Mouse (Mus musculus): ENCODE data around the gene Fam104a. TPM values are rescaled to one million over a fixed set of nuclear protein-coding genes. Genes with fewer than 3 reads are reported as not detected.
A peak's percentile ranks its signal among the peaks of the same experiment; 100 is the strongest.

Fam104a gene
- polyA plus RNA-seq, 1 experiment = 20.3 TPM

DNA sequence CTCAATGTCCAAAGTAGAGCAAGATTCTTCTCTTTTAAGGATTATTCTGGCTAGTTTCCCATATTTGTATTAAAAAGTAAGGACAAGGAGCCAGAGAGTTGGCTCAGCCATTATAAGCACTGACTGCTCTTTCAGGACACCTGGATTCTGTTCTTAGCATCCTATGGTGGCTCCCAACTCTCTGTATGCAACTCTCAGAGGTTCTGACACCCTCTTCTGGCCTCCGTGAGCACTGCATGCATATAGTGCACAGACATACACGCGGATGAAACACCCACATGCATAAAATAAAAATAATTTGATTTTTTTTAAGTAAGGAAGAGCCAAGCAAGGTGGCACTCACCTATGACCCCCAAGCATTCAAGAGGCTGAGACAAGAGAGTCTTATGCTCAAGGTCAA lies 38.8 kb downstream of the Fam104a start:
- H3K27ac ChIP-seq (replicated peaks; ENCODE audit: low read depth, low read length) = no peak overlapping the region
- H3K4me3 ChIP-seq (ENCODE audit: insufficient read depth, low read depth, low read length) = no peak overlapping the region
- no peaks in the 10 kb centered on the region for H3K4me1 ChIP-seq (ENCODE audit: control insufficient read depth, insufficient read depth, insufficient read length, low read length)

DNA sequence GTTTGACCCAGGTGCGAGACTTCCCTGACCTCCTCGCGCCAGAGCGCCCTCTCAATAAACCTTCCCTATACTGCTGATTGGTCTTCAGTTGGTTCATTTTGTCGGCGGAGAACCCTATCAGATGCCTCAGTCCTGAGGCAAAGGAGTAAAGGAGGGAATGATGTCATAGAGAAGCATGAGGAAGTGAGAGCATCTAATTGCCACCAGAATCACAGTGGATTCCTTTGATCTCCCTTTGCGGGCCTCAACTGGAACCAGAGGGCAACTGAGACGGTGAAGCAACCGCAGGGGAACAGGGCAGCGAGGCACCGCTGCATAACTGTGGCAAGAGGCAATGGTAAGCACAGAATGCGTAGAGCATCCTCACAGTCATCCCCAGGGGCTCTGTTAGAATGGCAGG lies 45.3 kb downstream of the Fam104a start:
- no peaks in the 10 kb centered on the region; the same call in 1 of the 2 replicates for H3K4me1 ChIP-seq (ENCODE audit: control insufficient read depth, insufficient read depth, insufficient read length, low read length)
- H3K4me3 ChIP-seq (ENCODE audit: insufficient read depth, low read depth, low read length) = no peak overlapping the region
- no peak overlapping the region for H3K27ac ChIP-seq (replicated peaks; ENCODE audit: low read depth, low read length)

DNA sequence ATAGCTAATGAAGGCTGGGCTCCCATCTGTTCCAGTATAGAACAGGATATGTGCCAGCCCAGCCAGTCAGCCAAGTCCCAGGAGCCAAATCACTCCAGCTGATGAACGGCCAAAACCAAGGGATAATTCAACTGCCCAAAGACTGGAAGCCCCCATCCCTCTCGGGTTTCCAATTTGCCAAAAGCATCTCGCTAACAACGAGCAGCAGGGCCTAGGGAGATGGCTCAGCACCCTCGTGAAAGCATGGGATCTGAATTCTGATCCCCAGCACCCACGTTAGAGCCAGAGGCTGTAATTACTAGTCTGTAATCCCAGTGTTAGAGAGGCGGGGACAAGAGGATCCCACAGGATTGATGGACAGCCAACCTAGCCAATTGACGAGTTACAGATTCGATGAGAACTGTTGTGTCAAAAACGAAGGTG lies 49.2 kb downstream of the Fam104a start:
- H3K4me1 ChIP-seq (ENCODE audit: control insufficient read depth, insufficient read depth, insufficient read length, low read length) = no peaks in the 10 kb centered on the region; the same call in 1 of the 2 replicates
- H3K27ac ChIP-seq (replicated peaks; ENCODE audit: low read depth, low read length) = no peak overlapping the region
- H3K4me3 ChIP-seq (ENCODE audit: insufficient read depth, low read depth, low read length) = no peak overlapping the region

DNA sequence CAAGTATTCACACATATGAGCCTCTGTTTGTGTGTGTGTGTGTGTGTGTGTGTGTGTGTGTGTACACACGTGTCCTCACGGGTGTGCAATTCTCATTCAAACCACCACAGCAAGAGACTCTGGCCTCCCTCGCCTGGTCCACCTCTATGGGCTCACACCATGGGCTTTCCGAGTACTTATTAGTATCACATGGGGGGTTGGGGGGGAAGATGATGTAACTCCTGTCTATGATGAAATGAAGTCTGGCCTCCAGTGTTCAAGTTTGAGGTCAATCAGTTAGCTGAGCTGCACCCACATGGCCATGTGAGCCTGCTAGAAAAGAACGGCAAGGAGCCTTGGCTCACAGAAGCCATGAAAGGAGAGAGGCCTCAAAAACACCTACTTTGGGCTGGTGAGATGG lies 50.6 kb downstream of the Fam104a start:
- no peak overlapping the region for H3K27ac ChIP-seq (replicated peaks; ENCODE audit: low read depth, low read length)
- no peaks in the 10 kb centered on the region; the same call in 1 of the 2 replicates for H3K4me1 ChIP-seq (ENCODE audit: control insufficient read depth, insufficient read depth, insufficient read length, low read length)
- H3K4me3 ChIP-seq (ENCODE audit: insufficient read depth, low read depth, low read length) = no peak overlapping the region

DNA sequence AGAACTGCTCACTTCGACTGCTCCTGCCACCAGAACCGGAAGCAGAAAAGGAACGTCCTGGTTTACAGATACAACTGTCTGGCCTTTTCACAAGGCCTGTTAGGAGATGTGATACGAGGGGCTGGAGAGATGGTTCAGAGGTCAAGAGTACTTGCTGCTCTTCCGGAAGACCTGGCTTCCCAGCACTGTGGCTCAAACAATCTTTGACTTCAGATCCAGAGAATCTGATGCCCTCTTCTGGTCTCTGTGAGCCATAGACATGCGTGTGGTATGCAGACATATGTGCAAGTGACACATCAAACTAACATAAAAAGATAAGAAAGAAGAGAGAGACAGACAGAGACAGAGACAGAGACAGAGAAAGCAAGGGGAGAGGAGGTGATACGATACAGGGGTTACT lies 51.7 kb downstream of the Fam104a start:
- H3K4me1 ChIP-seq (ENCODE audit: control insufficient read depth, insufficient read depth, insufficient read length, low read length) = no peaks in the 10 kb centered on the region; the same call in 1 of the 2 replicates
- no peak overlapping the region for H3K4me3 ChIP-seq (ENCODE audit: insufficient read depth, low read depth, low read length)
- no peak overlapping the region for H3K27ac ChIP-seq (replicated peaks; ENCODE audit: low read depth, low read length)

DNA sequence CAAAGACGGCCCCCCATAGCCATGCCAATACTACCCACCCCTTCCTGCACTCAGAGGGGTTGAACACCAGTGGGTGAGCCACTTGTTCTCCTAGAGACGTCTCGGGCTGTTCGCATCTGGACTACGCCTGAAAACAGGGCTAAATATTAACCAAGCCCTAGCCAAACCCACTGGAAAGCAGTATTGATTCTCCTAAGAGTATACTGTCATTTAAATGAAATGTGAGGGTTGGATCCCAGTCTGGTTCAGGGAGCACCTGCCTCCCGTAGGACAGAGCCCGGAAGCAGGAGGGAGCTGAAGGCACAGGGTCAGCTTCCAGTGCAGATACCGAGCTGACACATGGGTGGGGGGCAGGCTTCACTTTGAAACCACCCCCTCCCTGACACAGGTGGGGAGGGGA lies 52.1 kb downstream of the Fam104a start:
- Histone ChIP-seq H3K4me3 (ENCODE audit: insufficient read depth, low read depth, low read length) (no peak overlapping the region), H3K27ac (replicated peaks; ENCODE audit: low read depth, low read length) (no peak overlapping the region), H3K4me1 (ENCODE audit: control insufficient read depth, insufficient read depth, insufficient read length, low read length) (no peaks in the 10 kb centered on the region; the same call in 1 of the 2 replicates)

DNA sequence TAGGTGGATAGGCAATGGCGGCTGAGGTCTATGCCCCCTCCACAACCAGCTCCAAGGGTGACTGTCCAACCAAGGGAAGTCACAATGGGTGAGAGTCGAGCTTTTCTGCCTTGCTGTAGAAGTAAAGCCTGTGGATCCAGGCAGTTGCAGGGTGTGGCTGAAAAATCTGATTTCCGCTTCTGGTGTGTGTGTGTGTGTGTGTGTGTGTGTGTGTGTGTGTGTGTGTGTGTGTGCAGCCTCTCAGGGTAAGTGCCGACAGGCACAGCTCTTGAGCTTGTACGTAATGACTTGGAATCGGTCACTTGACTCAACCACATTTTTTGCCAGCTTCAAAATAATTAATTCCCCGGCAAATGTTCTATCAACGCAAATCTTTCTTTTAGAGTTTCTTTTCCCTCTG lies 52.7 kb downstream of the Fam104a start:
- H3K4me3 ChIP-seq (ENCODE audit: insufficient read depth, low read depth, low read length) = no peak overlapping the region
- no peak overlapping the region for H3K27ac ChIP-seq (replicated peaks; ENCODE audit: low read depth, low read length)
- no peaks in the 10 kb centered on the region; the same call in 1 of the 2 replicates for H3K4me1 ChIP-seq (ENCODE audit: control insufficient read depth, insufficient read depth, insufficient read length, low read length)

DNA sequence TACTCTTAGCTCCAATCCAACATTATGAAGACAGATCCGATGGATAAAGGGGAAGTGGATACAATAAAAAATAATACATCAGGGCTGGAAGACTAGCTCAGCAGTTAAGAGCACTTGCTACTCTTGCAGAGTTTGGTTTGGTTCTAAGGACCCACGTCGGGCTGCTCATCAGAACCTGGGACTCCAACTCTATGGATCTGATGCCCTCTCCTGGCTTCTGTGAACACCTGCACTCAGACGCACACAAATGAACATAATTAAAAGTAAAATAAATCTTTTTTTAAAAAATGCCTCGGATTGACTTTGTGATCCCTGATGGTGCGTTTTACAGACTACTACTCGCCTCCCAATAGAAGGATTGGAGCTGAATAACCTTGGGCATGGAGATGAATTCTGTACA lies 53.3 kb downstream of the Fam104a start:
- no peak overlapping the region for H3K4me3 ChIP-seq (ENCODE audit: insufficient read depth, low read depth, low read length)
- no peaks in the 10 kb centered on the region; the same call in 1 of the 2 replicates for H3K4me1 ChIP-seq (ENCODE audit: control insufficient read depth, insufficient read depth, insufficient read length, low read length)

DNA sequence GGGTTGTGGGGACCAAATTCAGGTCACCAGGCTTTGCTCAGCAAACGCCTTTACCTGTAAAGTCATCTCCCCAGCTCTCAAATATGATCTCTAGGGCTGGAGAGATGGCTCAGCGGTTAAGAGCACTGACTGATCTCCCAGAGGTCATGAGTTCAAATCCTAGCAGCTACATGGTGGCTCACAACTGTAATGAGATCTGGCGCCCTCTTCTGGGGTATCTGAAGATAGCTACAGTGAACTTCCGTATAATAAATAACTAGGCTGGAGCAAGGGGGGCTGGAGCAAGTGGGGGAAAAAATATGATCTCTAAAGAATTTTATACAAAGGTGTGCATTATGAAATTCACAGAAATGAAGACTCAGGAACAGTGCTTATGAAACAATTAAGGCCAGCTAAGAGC lies 56.2 kb downstream of the Fam104a start:
- Histone ChIP-seq H3K4me3 (ENCODE audit: insufficient read depth, low read depth, low read length) (no peak overlapping the region), H3K4me1 (ENCODE audit: control insufficient read depth, insufficient read depth, insufficient read length, low read length) (no peaks in the 10 kb centered on the region), H3K27ac (replicated peaks; ENCODE audit: low read depth, low read length) (no peak overlapping the region)

More for the DNA sequence above, 53.3 kb downstream of the Fam104a start:
- no peak overlapping the region for H3K27ac ChIP-seq (replicated peaks; ENCODE audit: low read depth, low read length)

DNA sequence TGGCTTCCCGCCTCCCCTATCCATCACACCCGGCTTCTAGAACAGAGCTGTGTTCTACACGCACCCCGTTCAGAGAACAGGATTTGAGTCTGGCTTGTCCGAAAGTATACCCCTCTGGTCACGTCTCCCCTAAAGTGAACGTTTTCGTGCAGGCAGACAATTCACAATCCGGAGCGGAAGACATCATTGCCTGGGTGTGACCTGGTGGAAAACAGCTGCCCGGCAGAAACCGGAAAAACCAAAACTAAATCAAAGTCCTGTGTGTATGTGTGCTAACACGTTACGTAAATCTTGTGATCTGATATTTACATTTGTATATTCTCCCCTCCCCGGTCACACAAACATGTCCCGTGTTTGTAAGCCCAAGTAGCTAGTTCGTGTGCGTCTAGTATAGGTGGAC lies 58.5 kb downstream of the Fam104a start:
- no peak overlapping the region for H3K27ac ChIP-seq (replicated peaks; ENCODE audit: low read depth, low read length)
- H3K4me1 ChIP-seq (ENCODE audit: control insufficient read depth, insufficient read depth, insufficient read length, low read length) = no peaks in the 10 kb centered on the region
- no peak overlapping the region for H3K4me3 ChIP-seq (ENCODE audit: insufficient read depth, low read depth, low read length)

DNA sequence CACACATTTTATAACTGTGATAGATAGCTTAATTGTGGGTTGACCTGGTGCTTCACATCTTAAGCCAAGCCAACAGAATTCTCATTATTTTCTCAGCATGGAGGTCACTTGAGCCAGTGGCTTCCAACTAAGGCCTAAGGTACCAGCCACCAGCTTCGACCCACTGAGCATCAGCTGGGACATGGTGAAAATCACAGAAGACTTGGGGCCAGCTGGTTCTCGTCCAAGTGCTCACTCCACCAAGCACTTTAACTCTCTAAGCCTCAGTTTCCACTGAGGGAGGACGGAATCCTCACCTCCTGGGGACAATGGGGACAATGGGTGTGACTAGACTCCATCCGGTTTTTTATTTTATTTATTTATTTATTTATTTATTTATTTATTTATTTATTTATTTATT lies 61.9 kb downstream of the Fam104a start:
- Histone ChIP-seq H3K27ac (replicated peaks; ENCODE audit: low read depth, low read length) (no peak overlapping the region), H3K4me1 (ENCODE audit: control insufficient read depth, insufficient read depth, insufficient read length, low read length) (peaks cover 4% of the 10 kb centered on the region; the same call in 1 of the 2 replicates)

DNA sequence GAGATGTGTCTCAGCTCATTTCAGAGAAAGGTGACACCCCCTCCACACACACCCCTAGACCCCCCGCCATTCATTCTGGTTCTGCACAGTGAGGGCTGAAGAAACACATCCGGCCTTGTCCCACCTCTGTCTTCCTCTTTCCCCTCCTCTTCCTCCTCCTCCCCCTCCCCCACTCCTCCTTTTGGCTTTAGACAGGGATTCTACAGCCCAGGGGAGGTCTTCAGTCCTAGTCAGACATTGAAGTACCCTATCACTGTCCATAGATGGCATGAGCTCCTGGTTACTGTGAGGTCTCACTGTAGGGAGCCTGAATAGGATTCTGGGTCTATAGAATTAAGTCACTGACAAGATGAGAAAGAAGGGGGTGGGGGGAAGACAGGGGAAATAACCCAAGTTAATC lies 63.0 kb downstream of the Fam104a start:
- Histone ChIP-seq H3K4me3 (ENCODE audit: insufficient read depth, low read depth, low read length) (no peak overlapping the region), H3K27ac (replicated peaks; ENCODE audit: low read depth, low read length) (no peak overlapping the region), H3K4me1 (ENCODE audit: control insufficient read depth, insufficient read depth, insufficient read length, low read length) (peaks cover 4% of the 10 kb centered on the region; the same call in 1 of the 2 replicates)

More for the DNA sequence above, 61.9 kb downstream of the Fam104a start:
- no peak overlapping the region for H3K4me3 ChIP-seq (ENCODE audit: insufficient read depth, low read depth, low read length)

DNA sequence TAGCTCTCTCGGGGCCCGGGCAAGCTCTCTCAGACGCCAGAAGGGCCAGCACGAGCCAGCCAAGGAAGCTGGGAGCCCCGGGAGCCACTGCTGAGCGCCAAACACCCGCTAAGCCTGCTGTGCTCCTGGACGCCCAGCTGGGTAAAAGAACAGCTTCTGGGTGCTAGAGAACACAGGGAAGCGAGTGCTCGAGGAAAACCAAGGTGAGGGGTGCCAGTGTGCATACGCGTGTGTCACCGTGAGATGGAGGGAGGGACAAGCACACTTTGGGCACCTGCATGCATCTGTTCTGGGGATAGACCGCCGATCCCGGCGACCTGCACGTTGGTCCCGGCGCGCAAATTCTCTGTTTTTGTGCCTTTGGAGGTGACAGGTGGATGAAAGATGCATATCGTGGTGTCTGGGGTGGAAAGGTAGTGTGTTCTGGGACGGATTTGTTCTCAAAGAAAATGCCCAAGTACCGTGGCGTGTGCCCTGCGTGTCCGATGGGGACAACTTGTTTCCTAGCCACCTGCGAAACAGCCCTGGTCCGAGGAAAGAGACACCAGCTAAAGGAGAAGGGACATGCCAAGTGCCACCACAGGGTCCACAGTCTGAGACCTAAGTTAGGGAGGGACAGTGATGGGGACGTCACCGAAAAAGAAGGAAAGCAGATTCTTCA lies 64.4 kb downstream of the Fam104a start:
- no peak overlapping the region for H3K27ac ChIP-seq (replicated peaks; ENCODE audit: low read depth, low read length)

DNA sequence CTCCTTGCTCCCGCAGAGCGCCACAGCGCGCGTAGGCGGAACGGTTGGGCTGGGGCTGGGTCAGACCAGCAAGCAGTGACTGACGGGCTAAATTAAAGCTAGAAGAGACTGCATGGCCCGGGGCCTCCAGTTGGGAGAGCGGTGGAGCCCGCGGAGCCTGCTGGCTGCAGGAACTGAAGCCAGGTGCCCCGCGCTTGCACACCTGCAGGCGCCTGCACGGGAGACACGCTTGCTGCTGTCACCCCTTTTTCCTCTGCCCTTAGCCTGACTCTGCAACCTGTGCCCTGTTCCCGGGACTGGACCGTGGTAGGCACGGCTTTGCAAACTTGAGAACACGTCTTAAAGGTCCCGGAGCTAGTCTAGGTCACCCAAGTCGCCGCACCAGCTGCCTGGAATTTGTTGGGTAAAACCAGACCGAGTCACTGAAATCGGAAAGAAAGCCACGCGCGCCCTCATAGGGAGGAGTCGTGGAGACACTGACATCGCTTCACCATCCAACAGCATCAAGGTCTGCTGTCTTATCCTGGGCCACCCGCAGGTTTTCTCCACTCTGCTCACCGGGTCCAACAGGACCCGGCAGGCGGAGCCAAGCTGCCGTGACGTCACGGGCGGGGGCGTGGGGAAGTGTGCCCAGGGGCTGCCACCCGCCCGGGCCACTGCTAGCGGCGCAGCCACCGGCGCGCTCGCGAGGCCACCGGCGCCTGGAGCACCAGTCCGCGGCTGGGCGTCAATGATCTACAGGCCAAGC lies 65.1 kb downstream of the Fam104a start, which contains the start of gene Sstr2:
Gene Sstr2, plus strand, starts transcription at position 671 of the 748 bp plus-strand sequence.
- peaks cover 4% of the 10 kb centered on the region; the same call in 1 of the 2 replicates for H3K4me1 ChIP-seq (ENCODE audit: control insufficient read depth, insufficient read depth, insufficient read length, low read length)
- peak within 1 kb of the TSS; percentile 38 for H3K4me3 ChIP-seq (ENCODE audit: insufficient read depth, low read depth, low read length)
- no peak within 1 kb of the TSS for H3K27ac ChIP-seq (replicated peaks; ENCODE audit: low read depth, low read length)

More for the DNA sequence above, 64.4 kb downstream of the Fam104a start:
- Histone ChIP-seq H3K4me1 (ENCODE audit: control insufficient read depth, insufficient read depth, insufficient read length, low read length) (peaks cover 4% of the 10 kb centered on the region; the same call in 1 of the 2 replicates), H3K4me3 (ENCODE audit: insufficient read depth, low read depth, low read length) (peak overlapping the region; percentile 38)

DNA sequence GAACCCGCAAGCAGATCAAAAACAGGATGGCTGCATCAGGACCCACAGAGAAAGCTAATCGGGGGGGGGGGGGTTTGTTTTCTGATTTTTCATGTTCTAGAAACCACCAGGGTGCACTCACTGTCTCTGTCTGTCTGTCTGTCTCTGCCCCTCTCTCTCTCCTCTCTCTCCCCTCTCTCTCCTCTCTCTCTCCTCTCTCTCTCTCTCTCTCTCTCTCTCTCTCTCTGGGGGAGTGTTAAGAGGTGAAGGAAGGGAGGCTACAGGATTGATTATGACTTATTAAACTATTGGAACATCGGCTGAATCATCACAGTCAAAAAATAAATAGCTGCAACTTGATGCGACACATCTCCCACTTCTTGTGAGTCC lies 65.7 kb downstream of the Fam104a start:
- Histone ChIP-seq H3K27ac (replicated peaks; ENCODE audit: low read depth, low read length) (no peak overlapping the region), H3K4me1 (ENCODE audit: control insufficient read depth, insufficient read depth, insufficient read length, low read length) (peaks cover 4% of the 10 kb centered on the region; the same call in 1 of the 2 replicates), H3K4me3 (ENCODE audit: insufficient read depth, low read depth, low read length) (peak overlapping the region; percentile 38; the same call in 1 of the 2 replicates)

Measured in brown adipose tissue, adult 24 weeks (tissue).